Mouse (Mus musculus) spleen, adult 2 months (tissue): ENCODE measurements at regions not wholly inside any gene's neighbourhood (a gene's known extent, or its start where the extent isn't known, plus 50 kb on each side); places are given as distances from the start of the nearest gene placed in this dataset.

ENCODE experiments used
- CTCF ChIP-seq: fragments of 200-500 bp; IDR thresholded peaks from 2 replicates; pipeline ENCODE4 v1.5.1; 2011; ENCODE audit warnings: mild to moderate bottlenecking, inconsistent platforms; ENCODE audit not compliant: insufficient read depth, insufficient read length, insufficient replicate concordance; ENCODE audit errors: extremely low read depth
- POLR2A ChIP-seq: fragments of 200-500 bp; IDR thresholded peaks from 2 replicates; pipeline ENCODE4 v1.6.1; 2011; ENCODE audit warnings: low read depth, low read length, inconsistent platforms

DNA sequence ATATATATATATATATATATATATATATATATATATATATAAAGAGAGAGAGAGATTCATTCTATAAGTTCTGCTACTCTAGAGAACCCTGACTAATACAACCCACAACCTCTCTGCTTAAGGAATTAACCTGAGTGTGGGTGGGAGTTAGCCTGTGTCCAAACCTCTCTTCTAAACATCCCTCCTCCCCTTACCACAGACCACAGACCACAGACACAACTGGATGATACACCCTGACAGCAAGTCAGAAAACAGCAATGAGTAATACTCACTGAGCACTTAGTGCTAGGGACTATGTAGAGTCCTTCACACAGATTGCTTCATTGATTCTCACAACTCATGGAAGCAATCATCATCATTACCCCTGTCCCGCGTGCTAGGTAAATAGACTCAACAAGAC lies 306.7 kb upstream of the Gm6657 start:
- TF ChIP-seq CTCF (no peak), POLR2A (no peak)
